Mouse (Mus musculus) heart, adult 2 months (tissue): ENCODE measurements around the gene Tpk1.

Experiments
- CTCF ChIP-seq: fragments of 200-600 bp; IDR thresholded peaks from 2 replicates; pipeline ENCODE4 v1.8.1; 2022; ENCODE audit warnings: antibody characterized with exemption, mild to moderate bottlenecking, moderate library complexity
- EP300 ChIP-seq: fragments of 200-500 bp; IDR thresholded peaks from 2 replicates; pipeline ENCODE4 v1.6.1; 2011; ENCODE audit warnings: low read depth, low read length, control low read depth; ENCODE audit not compliant: insufficient read depth
- POLR2A ChIP-seq: fragments of 200-500 bp; IDR thresholded peaks from 2 replicates; pipeline ENCODE4 v1.6.1; 2011; ENCODE audit warnings: mild to moderate bottlenecking, low read depth, low read length, control low read depth; ENCODE audit not compliant: insufficient read depth

GRCm38 (mm10) chr6:43349083-43349482 lies 317.0 kb downstream of the Tpk1 start:
- TF ChIP-seq POLR2A = no peak
- TF ChIP-seq EP300 = no peak
- no peak for TF ChIP-seq CTCF
